Mouse (Mus musculus) right cerebral cortex, postnatal 4 days (tissue): ENCODE measurements around the gene Neurl4.
A peak's percentile ranks its signal among the peaks of the same experiment; 100 is the strongest.

ENCODE experiments used
- DNase-seq: peaks from one replicate; pipeline ENCODE4 v3.0.0-alpha.2; 2022

Gene Neurl4

GRCm38 (mm10) chr11:69881787-69882670, 18.8 kb upstream of the Neurl4 start:
- DNase-seq, result no peak

GRCm38 (mm10) chr11:69883066-69883465, 17.8 kb upstream of the Neurl4 start:
- no peak for DNase-seq

DNA sequence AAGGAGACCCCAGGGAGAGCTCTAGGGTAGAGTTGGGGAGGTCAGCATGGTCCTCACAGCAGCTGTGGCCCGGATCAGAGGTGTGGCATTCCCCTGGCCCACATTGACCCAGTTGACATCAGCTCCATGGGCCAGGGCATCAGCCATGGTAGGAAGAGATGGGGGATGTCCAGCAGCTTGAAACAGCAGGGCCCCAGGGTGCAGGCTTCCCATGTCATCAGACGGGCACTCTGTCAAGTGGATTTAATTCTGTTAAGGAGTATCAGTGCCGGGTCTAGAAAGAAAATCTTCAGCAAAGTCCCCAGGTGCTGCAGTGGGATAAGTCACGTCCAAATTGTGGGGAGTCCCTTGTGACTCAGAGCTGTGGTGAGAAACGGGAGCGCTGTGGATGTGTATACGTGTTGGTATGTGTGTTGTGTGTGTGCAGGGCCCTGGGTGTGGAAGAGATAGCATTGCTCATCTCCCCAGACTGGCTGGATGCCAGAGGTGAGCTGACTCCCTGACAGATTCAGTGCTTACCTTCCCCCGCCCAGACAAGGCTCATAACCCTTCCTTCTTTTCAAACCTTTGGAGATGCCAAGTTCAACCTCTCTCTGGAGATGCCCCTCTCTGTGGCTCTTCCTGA, 17.2 kb upstream of the Neurl4 start:
- DNase-seq, result no peak

DNA sequence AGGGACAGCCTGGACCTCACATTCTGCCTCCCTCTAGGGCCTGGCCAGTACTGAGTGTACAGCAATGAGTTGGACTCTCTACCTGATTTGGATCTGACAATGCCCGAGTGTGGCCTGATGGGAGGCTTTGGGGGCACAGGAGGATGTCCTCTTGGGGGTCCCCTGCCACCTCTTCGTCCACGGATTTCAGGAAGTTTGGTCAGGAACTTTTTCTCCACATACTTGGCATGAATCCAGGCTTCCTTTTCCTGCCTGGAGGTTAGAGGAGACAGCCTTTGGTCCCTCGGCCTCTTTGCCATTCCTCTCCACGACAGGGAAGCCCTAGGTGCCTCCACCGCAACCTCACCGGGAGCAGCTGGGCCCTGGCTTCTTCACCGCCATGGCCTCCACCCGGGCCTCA, 16.6 kb upstream of the Neurl4 start:
- DNase-seq, result no peak

DNA sequence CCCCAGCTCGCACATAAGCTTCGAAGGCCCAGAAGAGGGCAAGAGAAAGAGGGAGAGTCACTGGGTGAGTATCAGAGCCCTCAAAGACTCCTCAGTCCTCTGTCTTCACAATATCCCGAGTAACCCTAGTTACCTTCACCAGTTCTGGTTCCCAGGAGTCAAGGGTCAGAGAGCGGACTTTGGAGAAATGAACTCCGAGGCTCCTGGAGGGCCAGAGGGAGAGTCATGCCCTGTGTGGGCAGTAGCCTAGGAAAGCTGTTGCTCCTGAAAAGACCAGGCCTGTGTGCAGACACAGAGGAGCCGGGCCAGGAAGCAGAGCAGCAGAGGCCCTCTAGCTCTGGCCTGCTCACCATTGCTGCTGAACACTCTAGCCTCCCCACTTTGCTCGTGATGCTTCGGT, 16.2 kb upstream of the Neurl4 start:
- no peak for DNase-seq

GRCm38 (mm10) chr11:69886907-69887635, 13.8 kb upstream of the Neurl4 start:
- no peak for DNase-seq

DNA sequence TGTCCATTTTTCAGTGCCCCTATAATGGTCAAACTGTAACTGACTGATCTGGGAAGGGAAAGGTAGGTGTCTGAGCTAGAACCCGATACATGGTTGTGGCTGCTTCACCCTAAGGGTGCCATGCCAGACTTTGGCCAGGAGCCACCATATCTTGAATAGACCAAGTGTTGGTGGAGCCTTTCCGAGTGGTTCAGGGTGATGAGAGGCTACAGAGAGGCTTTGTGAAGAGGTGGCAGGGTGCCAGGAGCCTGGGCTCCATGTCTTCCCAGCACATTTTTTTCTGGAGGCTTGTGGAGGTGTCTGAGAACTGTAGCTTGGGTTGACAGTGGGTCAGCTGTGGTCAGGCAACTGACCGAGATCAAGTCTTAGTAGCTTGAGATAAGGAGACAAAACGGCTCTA, 9.4 kb upstream of the Neurl4 start:
- peak; percentile 51 for DNase-seq

DNA sequence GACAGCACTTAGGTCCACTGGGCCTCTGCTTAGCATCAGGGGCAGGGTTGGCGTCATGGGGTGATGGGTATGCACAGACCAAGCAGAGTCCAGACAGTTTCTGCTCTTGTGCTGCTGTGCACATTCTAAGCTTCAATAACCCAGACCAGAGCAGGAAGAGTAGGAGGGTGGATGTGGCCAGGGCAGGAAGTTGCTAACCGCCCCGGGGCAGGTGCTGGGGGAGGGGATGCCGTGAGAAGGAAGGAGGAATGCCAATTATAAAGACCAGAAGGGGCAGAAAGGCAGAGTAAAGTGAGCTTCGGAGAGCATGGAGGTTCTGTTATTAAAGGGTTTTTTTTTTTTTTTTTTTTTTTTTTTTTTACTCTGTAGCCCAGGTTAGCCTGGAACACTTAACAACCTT, 6.2 kb upstream of the Neurl4 start:
- DNase-seq, result no peak

- DNase-seq, result no peak
Observed at GRCm38 (mm10) chr11:69895291-69895690, 5.6 kb upstream of the Neurl4 start, which contains the start of gene Acap1. TSS of gene Acap1 (minus strand) at chr11:69895539.

- DNase-seq, result no peak
Observed at GRCm38 (mm10) chr11:69899870-69900269, 1.0 kb upstream of the Neurl4 start.

DNA sequence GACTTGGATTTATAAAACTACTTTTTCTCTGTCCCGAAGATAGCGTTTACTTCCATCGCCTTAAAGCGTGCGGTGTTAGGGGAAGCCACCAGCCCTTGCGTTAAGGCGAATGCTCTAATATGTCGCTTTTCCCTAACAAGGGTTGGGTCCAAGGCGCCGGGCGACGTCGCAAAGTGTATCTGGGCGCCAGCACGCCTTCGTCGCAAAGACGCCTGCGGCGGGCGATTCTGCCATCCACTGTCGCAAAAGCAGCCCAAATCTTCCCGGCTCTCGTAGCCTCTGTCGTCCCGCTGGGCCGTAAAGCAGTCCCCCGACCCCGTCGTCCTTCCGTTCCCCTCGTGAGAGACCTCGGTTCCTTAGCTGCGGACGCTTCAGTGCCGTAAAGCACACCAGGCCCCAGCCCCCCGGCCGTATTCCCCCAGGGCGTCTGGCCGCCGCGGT, 554 bp downstream of the Neurl4 start:
- peak; percentile 87 for DNase-seq

DNA sequence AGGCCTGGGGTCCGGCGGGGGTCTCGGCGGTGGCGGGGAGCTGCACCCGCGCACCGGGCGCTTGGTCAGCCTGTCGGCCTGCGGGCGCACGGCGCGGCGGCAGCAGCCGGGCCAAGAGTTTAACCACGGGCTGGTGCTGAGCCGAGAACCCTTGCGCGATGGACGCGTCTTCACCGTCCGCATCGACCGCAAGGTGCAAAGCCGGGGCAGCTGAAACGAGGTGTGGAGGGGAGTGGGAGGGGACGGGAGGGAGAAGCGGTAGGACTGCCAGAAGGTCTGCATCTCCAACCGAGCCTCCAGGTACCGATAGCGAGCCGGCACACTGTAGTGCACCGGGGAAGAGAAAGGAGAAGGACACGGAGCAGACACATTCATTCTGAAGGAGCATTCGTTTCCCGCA, 1.1 kb downstream of the Neurl4 start:
- DNase-seq, result no peak

GRCm38 (mm10) chr11:69902972-69903371, 2.1 kb downstream of the Neurl4 start:
- no peak for DNase-seq

- DNase-seq, result no peak
Observed at GRCm38 (mm10) chr11:69904311-69904710, 3.4 kb downstream of the Neurl4 start.

- DNase-seq, result no peak
Observed at GRCm38 (mm10) chr11:69908645-69909044, 7.8 kb downstream of the Neurl4 start.

DNA sequence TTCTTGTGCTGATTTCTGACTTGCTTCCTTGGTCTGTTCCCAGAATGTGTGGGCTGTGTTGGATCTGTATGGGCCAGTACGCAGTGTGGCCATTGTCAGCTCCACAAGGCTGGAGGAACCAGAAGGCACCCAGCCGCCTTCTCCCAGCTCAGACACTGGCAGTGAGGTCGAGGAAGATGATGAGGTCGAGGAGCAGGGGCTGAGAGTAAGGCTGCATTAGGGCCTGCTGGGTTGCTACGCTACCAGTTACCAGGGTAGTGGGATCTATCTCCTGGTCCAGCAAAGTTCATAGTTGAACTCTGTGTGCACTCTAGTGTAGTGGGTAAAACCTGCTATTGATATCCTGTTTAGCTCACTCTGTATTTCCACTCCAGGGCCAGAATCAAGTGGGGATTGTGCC, 8.3 kb downstream of the Neurl4 start:
- DNase-seq, result no peak

- DNase-seq, result no peak
Observed at GRCm38 (mm10) chr11:69910177-69910576, 9.3 kb downstream of the Neurl4 start.

- no peak for DNase-seq
Observed at GRCm38 (mm10) chr11:69910781-69911560, 10.1 kb downstream of the Neurl4 start.

DNA sequence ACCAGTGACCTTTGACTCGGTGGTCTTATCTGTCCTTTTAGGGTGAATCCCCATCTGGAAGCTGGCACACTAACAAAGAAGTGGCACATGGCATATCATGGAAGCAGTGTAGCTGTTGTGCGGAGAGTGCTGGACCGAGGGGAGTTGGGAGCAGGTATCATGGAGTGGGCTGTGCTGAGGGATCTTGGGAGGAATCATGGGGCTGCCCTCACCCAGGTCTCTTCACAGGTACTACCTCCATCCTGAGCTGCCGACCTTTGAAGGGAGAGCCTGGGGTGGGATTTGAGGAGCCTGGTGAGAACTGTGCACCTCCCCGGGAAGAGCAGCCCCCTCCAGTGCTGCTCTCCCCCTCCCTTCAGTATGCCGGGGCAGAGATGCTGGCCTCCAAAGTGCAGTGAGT, 10.8 kb downstream of the Neurl4 start:
- DNase-seq, result no peak

GRCm38 (mm10) chr11:69912716-69913530, 12.1 kb downstream of the Neurl4 start:
- DNase-seq, result no peak

- peak; percentile 90 for DNase-seq
Observed at GRCm38 (mm10) chr11:69913554-69914371, 12.9 kb downstream of the Neurl4 start, which contains the start of gene Gps2. TSS of gene Gps2 (plus strand) at chr11:69913888.
